Mouse (Mus musculus): ENCODE data around the gene Arhgap24.

GRCm38 (mm10) chr5:102509381-102509780, 28.2 kb downstream of the Arhgap24 start:
- TF ChIP-seq POLR2A (IDR thresholded peaks at IDR 0.05; ENCODE audit: low read depth, low read length): no peak
- TF ChIP-seq CTCF (IDR thresholded peaks at IDR 0.05; ENCODE audit: extremely low read depth, insufficient read depth, insufficient read length, insufficient replicate concordance): no peak

Measured in spleen, adult 2 months (tissue).